Mouse (Mus musculus) lung, postnatal 0 days (tissue): Measurements from ENCODE around the gene Slco1c1.

Experiments
- CTCF ChIP-seq: IDR thresholded peaks from 2 replicates; pipeline ENCODE4 v1.5.1; 2016; ENCODE audit warnings: antibody characterized with exemption, mild to moderate bottlenecking
- EP300 ChIP-seq: IDR thresholded peaks from 2 replicates; pipeline ENCODE4 v1.6.1; 2016; ENCODE audit warnings: antibody characterized with exemption, mild to moderate bottlenecking, control low read depth

DNA sequence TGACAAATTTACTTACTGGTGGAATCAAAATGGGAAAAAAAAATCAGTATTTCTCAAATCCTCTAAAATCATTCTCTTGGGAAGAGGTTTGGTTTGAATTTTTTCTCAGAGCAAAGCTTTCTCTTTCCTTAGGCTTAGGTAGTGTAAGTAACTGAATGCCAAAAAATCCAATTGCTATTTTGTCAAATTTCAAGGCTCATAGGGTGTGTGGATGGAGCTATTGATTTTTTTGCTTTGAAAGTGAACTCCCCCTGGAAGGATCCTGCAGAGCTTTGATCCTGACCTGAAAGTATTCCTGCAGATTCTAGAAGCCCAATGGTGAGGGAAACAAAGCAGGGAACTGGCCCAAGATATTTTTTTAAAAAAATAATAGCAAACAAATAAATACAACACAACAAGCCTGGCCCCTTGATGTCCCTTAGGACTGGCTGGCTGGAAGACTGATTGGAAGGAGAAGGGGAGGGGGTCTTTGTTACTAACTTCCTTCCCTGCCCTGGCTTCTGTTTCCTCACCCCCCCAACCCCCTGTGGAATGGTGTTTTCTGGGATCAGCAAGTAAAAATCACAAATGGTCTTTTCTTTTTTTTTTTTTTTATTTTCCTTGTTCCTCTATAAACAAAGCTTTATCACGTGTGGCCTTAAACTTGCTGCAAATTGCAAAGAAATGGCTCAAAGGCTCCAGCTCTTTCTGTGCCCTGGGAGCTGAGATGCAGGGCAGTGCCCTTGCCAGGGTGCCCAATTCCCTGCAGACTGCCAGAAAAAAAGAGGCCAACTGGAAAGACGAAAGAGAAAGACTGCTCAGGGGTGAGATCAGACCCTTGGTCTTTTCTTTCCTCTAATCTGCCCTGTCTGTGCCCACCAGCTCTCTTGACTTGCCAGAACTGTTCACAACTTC is at the start of gene Slco1c1:
- TF ChIP-seq EP300 (no peak), CTCF (no peak)
